ENCODE assay signal across 22 mouse cellular contexts in the genomic region with DNA sequence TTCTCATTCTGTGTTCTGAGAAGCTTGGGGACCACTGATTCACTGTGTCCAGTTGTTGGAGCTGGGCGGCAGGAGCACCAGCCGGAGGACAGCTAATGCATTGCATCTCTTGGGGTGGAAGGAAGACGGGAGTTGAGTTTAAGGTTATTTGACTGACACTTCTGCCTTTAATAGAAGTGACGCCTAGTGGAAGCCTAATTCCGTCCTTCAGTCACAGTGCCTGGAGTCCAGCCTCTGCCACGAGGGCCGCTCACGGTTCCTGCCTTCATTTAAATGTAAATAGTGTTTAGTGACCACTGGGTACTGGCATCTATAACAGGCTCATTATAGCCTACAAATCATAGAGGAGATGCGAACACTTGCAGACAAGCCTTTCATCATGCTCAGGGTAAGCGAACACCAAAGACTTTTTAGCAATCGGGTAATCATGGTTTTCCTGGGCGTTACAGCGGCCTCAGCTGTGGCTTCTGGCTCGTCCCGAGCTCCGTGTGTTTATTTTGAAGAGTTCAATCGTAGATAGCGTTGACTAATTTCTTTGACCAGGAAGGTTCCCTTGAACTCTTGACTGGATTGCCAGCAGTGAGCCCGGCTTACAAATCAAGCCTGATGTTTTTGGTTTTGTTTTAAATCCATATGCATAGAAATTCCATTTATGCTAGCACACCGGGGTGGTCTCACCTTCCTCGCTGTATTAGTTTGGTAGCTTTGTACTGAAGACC. TPM values are rescaled to one million over a fixed set of nuclear protein-coding genes. Genes with fewer than 3 reads are reported as not detected.
A peak's percentile ranks its signal among the peaks of the same experiment; 100 is the strongest.
DNase-seq lines count a peak whose midpoint lies in the region; ATAC-seq lines count a peak whose summit lies in the region.
"Had no signal": no experiment of that assay in that cellular context is flagged by ENCODE, and none has a peak within 500 bp of the region (broad histone marks: within the 10 kb centered on the region; RNA-seq: fewer than 3 reads in every experiment).

No protein-coding gene starts in this region.

- peak overlapping the region; percentile 24 for H3K27ac ChIP-seq in forebrain, embryonic 15.5 days (replicated peaks)
- no peak overlapping the region for H3K27ac ChIP-seq in forebrain, embryonic 10.5 days
- H3K27ac ChIP-seq in kidney, embryonic 15.5 days: 0 out of 2 replicates have a peak overlapping the region, but pooled peaks have one; percentile 18
- H3K27ac ChIP-seq in kidney, embryonic 16.5 days (ENCODE audit: low read length): no peak overlapping the region
- peak overlapping the region; percentile 29; the same call in 1 of the 2 replicates for H3K27ac ChIP-seq in embryonic facial prominence, embryonic 14.5 days (replicated peaks; ENCODE audit: low read depth, low read length)
- H3K27ac ChIP-seq in limb, embryonic 10.5 days: no peak overlapping the region
- H3K27ac ChIP-seq in neural tube, embryonic 15.5 days (replicated peaks): no peak overlapping the region
- H3K27ac ChIP-seq: hindbrain, embryonic 12.5 days; liver, embryonic 13.5 days had no signal

- H3K36me3 ChIP-seq in forebrain, embryonic 15.5 days: no peaks in the 10 kb centered on the region
- H3K36me3 ChIP-seq in forebrain, embryonic 10.5 days (replicated peaks): peaks cover 40% of the 10 kb centered on the region
- peaks cover 20% of the 10 kb centered on the region; the same call in 1 of the 2 replicates for H3K36me3 ChIP-seq in kidney, embryonic 15.5 days
- no peaks in the 10 kb centered on the region; the same call in 1 of the 2 replicates for H3K36me3 ChIP-seq in kidney, embryonic 16.5 days (ENCODE audit: insufficient read depth, low read length)
- H3K36me3 ChIP-seq in embryonic facial prominence, embryonic 14.5 days (ENCODE audit: control insufficient read depth, insufficient read depth, low read length): 0 out of 2 replicates have a peak, but pooled peaks cover 6% of the 10 kb centered on the region
- H3K36me3 ChIP-seq in limb, embryonic 10.5 days: peaks cover 29% of the 10 kb centered on the region
- H3K36me3 ChIP-seq in neural tube, embryonic 15.5 days: no peaks in the 10 kb centered on the region
- H3K36me3 ChIP-seq: G1E; hindbrain, embryonic 12.5 days; liver, embryonic 13.5 days had no signal

- H3K4me2 ChIP-seq in forebrain, embryonic 15.5 days (replicated peaks): no peak overlapping the region
- no peak overlapping the region for H3K4me2 ChIP-seq in kidney, embryonic 15.5 days
- H3K4me2 ChIP-seq in kidney, embryonic 16.5 days (replicated peaks; ENCODE audit: low read depth, low read length): no peak overlapping the region
- no peak overlapping the region for H3K4me2 ChIP-seq in embryonic facial prominence, embryonic 14.5 days (ENCODE audit: low read depth, low read length)
- no peak overlapping the region for H3K4me2 ChIP-seq in neural tube, embryonic 15.5 days
- H3K4me2 ChIP-seq: forebrain, embryonic 13.5 days; hindbrain, embryonic 12.5 days; liver, embryonic 13.5 days had no signal

- WGBS in forebrain, embryonic 15.5 days: 56% methylated on average over 21 of the region's 21 CpGs
- WGBS in forebrain, embryonic 10.5 days: 86% methylated on average over 21 of the region's 21 CpGs
- WGBS in kidney, embryonic 15.5 days: 75% methylated on average over 21 of the region's 21 CpGs
- WGBS in kidney, embryonic 16.5 days: 74% methylated on average over 21 of the region's 21 CpGs
- WGBS in embryonic facial prominence, embryonic 14.5 days: 72% methylated on average over 21 of the region's 21 CpGs
- 69% methylated on average over 21 of the region's 21 CpGs for WGBS in limb, embryonic 10.5 days
- 65% methylated on average over 21 of the region's 21 CpGs for whole genome bisulfite sequencing in neural tube, embryonic 15.5 days

- H3K9me3 ChIP-seq in forebrain, embryonic 15.5 days: no peaks in the 10 kb centered on the region
- no peaks in the 10 kb centered on the region for H3K9me3 ChIP-seq in forebrain, embryonic 10.5 days
- H3K9me3 ChIP-seq in kidney, embryonic 15.5 days (replicated peaks): no peaks in the 10 kb centered on the region
- H3K9me3 ChIP-seq in kidney, embryonic 16.5 days (ENCODE audit: low read length): no peaks in the 10 kb centered on the region
- no peaks in the 10 kb centered on the region for H3K9me3 ChIP-seq in embryonic facial prominence, embryonic 14.5 days (ENCODE audit: control insufficient read depth, low read length)
- no peaks in the 10 kb centered on the region for H3K9me3 ChIP-seq in limb, embryonic 10.5 days (replicated peaks)
- H3K9me3 ChIP-seq in neural tube, embryonic 15.5 days (replicated peaks): no peaks in the 10 kb centered on the region
- H3K9me3 ChIP-seq: forebrain, embryonic 13.5 days; G1E; hindbrain, embryonic 12.5 days; liver, embryonic 13.5 days had no signal

- H3K4me3 ChIP-seq in forebrain, embryonic 15.5 days: no peak overlapping the region
- no peak overlapping the region for H3K4me3 ChIP-seq in forebrain, embryonic 10.5 days
- H3K4me3 ChIP-seq in kidney, embryonic 15.5 days (replicated peaks): no peak overlapping the region
- H3K4me3 ChIP-seq in kidney, embryonic 16.5 days (ENCODE audit: low read length): no peak overlapping the region
- H3K4me3 ChIP-seq in embryonic facial prominence, embryonic 14.5 days (ENCODE audit: low read depth, low read length): no peak overlapping the region
- no peak overlapping the region for H3K4me3 ChIP-seq in limb, embryonic 10.5 days
- no peak overlapping the region for H3K4me3 ChIP-seq in neural tube, embryonic 15.5 days (replicated peaks)
- H3K4me3 ChIP-seq: forebrain, embryonic 13.5 days; hindbrain, embryonic 12.5 days; liver, embryonic 13.5 days had no signal

- peaks cover 19% of the 10 kb centered on the region for H3K4me1 ChIP-seq in forebrain, embryonic 15.5 days
- peaks cover 35% of the 10 kb centered on the region for H3K4me1 ChIP-seq in forebrain, embryonic 10.5 days
- peaks cover 59% of the 10 kb centered on the region for H3K4me1 ChIP-seq in kidney, embryonic 15.5 days
- peaks cover 50% of the 10 kb centered on the region for H3K4me1 ChIP-seq in kidney, embryonic 16.5 days (ENCODE audit: insufficient read depth, low read length)
- peaks cover 35% of the 10 kb centered on the region for H3K4me1 ChIP-seq in embryonic facial prominence, embryonic 14.5 days (ENCODE audit: control insufficient read depth, insufficient read depth, low read length)
- peaks cover 32% of the 10 kb centered on the region for H3K4me1 ChIP-seq in limb, embryonic 10.5 days
- H3K4me1 ChIP-seq in neural tube, embryonic 15.5 days: peaks cover 35% of the 10 kb centered on the region

- no peak for ATAC-seq in forebrain, embryonic 15.5 days (replicated peaks)
- no peak for ATAC-seq in kidney, embryonic 15.5 days (replicated peaks; ENCODE audit: low FRiP score)
- no peak for ATAC-seq in kidney, embryonic 16.5 days (ENCODE audit: low FRiP score, low TSS enrichment)
- ATAC-seq in embryonic facial prominence, embryonic 14.5 days (ENCODE audit: low read depth): no peak
- ATAC-seq in neural tube, embryonic 15.5 days (ENCODE audit: low FRiP score): no peak
- ATAC-seq: intestine, postnatal 0 days; Patski had no signal

- H3K27me3 ChIP-seq in forebrain, embryonic 15.5 days: no peaks in the 10 kb centered on the region
- H3K27me3 ChIP-seq in forebrain, embryonic 10.5 days (ENCODE audit: poor library complexity, severe bottlenecking): no peaks in the 10 kb centered on the region
- no peaks in the 10 kb centered on the region for H3K27me3 ChIP-seq in kidney, embryonic 15.5 days
- H3K27me3 ChIP-seq in kidney, embryonic 16.5 days (ENCODE audit: insufficient read depth, low read length): no peaks in the 10 kb centered on the region
- H3K27me3 ChIP-seq in embryonic facial prominence, embryonic 14.5 days (replicated peaks; ENCODE audit: control insufficient read depth, insufficient read depth, low read length): no peaks in the 10 kb centered on the region
- H3K27me3 ChIP-seq in limb, embryonic 10.5 days (ENCODE audit: low read depth, poor library complexity, severe bottlenecking): no peaks in the 10 kb centered on the region
- no peaks in the 10 kb centered on the region for H3K27me3 ChIP-seq in neural tube, embryonic 15.5 days (replicated peaks)
- H3K27me3 ChIP-seq: CH12.LX; forebrain, embryonic 13.5 days; hindbrain, embryonic 12.5 days; liver, embryonic 13.5 days; Patski had no signal

- H3K9ac ChIP-seq in forebrain, embryonic 15.5 days (replicated peaks): no peak overlapping the region
- H3K9ac ChIP-seq in kidney, embryonic 15.5 days: no peak overlapping the region
- no peak overlapping the region for H3K9ac ChIP-seq in kidney, embryonic 16.5 days (replicated peaks; ENCODE audit: low read length)
- H3K9ac ChIP-seq in embryonic facial prominence, embryonic 14.5 days (ENCODE audit: low read depth, low read length): no peak overlapping the region
- H3K9ac ChIP-seq in neural tube, embryonic 15.5 days (replicated peaks): no peak overlapping the region
- H3K9ac ChIP-seq: forebrain, embryonic 13.5 days; hindbrain, embryonic 12.5 days; liver, embryonic 13.5 days had no signal

- DNase-seq in forebrain, embryonic 10.5 days (ENCODE audit: extremely low spot score, low spot score): no peak
- DNase-seq in embryonic facial prominence, embryonic 14.5 days (ENCODE audit: low spot score): peak; percentile 43
- DNase-seq in limb, embryonic 10.5 days (ENCODE audit: low spot score): peak; percentile 27
- no peak for DNase-seq in frontal cortex, postnatal 36 days (ENCODE audit: low spot score in 2 of 2)
- DNase-seq: cerebellum, adult 18-20 months; cerebellum, postnatal 25 days; embryo, embryonic 11 days; kidney, postnatal 4 days; layer of hippocampus, adult 9-11 months; liver, embryonic 13.5 days; lung, postnatal 14 days; midbrain, embryonic 14.5 days had no signal

RNA-seq across cellular contexts. Expression of a gene that starts 10.8 kb away (rescaled TPM):
- polyA plus RNA-seq in forebrain, embryonic 15.5 days (2015; fragmentation: Nextera tagmentation; extraction: Ambion mirVana): 22.1 and 22.4 TPM in 2 replicates
- 32.4 and 35.0 TPM in 2 replicates for polyA plus RNA-seq in forebrain, embryonic 10.5 days (2016; fragmentation: Nextera tagmentation; extraction: Ambion mirVana)
- polyA plus RNA-seq in kidney, embryonic 15.5 days (2015; fragmentation: Nextera tagmentation; extraction: Ambion mirVana): 54.0 and 54.5 TPM in 2 replicates
- 54.4 and 67.2 TPM in 2 replicates for polyA plus RNA-seq in kidney, embryonic 16.5 days (2015; fragmentation: Nextera tagmentation; extraction: Ambion mirVana)
- 57.3 and 59.5 TPM in 2 replicates for polyA plus RNA-seq in embryonic facial prominence, embryonic 14.5 days (2014; fragmentation: Nextera tagmentation; extraction: Ambion mirVana)
- 33.5 and 44.6 TPM in 2 replicates for polyA plus RNA-seq in limb, embryonic 10.5 days (2016; fragmentation: Nextera tagmentation; extraction: Ambion mirVana)
- 27.0 and 32.5 TPM in 2 replicates for polyA plus RNA-seq in neural tube, embryonic 15.5 days (2015; fragmentation: Nextera tagmentation; extraction: Ambion mirVana)

Comparison
In these comparisons a context has a peak if more than half of its experiments do, and no peak if none do; other contexts are left out.
1. H3K27ac ChIP-seq: peak in forebrain, embryonic 15.5 days (single experiment), kidney, embryonic 15.5 days (single experiment) and embryonic facial prominence, embryonic 14.5 days (single experiment); none in forebrain, embryonic 10.5 days (single experiment), kidney, embryonic 16.5 days (single experiment), limb, embryonic 10.5 days (single experiment) and neural tube, embryonic 15.5 days (single experiment).
2. DNase-seq: peak in embryonic facial prominence, embryonic 14.5 days (single experiment) and limb, embryonic 10.5 days (single experiment); none in forebrain, embryonic 10.5 days (single experiment) and frontal cortex, postnatal 36 days (0 of 2).